ENCODE assay signal across 15 mouse cellular contexts in the genomic region with DNA sequence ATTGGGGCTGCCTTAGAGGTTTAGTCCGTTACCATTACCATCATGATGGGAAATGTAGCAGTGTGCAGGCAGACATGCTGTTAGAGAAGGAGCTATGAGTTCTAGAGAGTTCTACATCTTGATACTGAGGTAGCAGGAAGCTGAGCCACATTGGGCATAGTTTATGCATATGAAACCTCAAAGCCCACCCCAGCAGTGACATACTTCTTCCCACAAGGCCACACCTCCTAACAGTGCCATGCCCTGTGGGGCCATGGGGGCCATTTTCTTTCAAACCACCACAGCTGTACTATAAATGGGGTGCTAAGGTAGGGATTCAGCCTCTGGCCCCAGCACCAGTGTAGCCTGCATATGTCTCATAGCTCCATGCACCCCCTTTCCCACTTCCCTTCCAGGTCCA. TPM values are rescaled to one million over a fixed set of nuclear protein-coding genes. Genes with fewer than 3 reads are reported as not detected.
DNase-seq lines count a peak whose midpoint lies in the region; ATAC-seq and TF ChIP-seq lines count a peak whose summit lies in the region.
"Had no signal": no experiment of that assay in that cellular context is flagged by ENCODE, and none has a peak within 500 bp of the region (broad histone marks: within the 10 kb centered on the region; RNA-seq: fewer than 3 reads in every experiment).

No protein-coding gene starts in this region.

- ATAC-seq in heart, embryonic 12.5 days (ENCODE audit: insufficient number of reproducible peaks, low FRiP score): no peak
- no peak for ATAC-seq in G1E (ENCODE audit: extremely low read depth, insufficient number of reproducible peaks, low FRiP score, poor library complexity, severe bottlenecking)
- no peak for ATAC-seq in liver, embryonic 11.5 days (replicated peaks; ENCODE audit: low FRiP score)
- ATAC-seq in monocyte, adult 5-6 weeks (replicated peaks; ENCODE audit: insufficient number of reproducible peaks, low FRiP score, low TSS enrichment, poor library complexity, severe bottlenecking): no peak
- ATAC-seq: forebrain, embryonic 14.5 days had no signal

- H3K27me3 ChIP-seq in heart, embryonic 12.5 days (replicated peaks): no peaks in the 10 kb centered on the region
- no peaks in the 10 kb centered on the region for H3K27me3 ChIP-seq in G1E (ENCODE audit: insufficient read depth, low read length)
- H3K27me3 ChIP-seq in liver, embryonic 11.5 days (replicated peaks; ENCODE audit: control insufficient read depth, insufficient read depth, low read length): no peaks in the 10 kb centered on the region
- H3K27me3 ChIP-seq: embryonic facial prominence, embryonic 15.5 days had no signal

- peak overlapping the region; percentile 29; the same call in 1 of the 2 replicates for H3K9ac ChIP-seq in heart, embryonic 12.5 days
- H3K9ac ChIP-seq in liver, embryonic 11.5 days (ENCODE audit: low read depth, low read length): peak overlapping the region; percentile 51
- H3K9ac ChIP-seq: embryonic facial prominence, embryonic 15.5 days had no signal

- 87% methylated on average over 1 of the region's 1 CpGs for WGBS in heart, embryonic 12.5 days
- WGBS in liver, embryonic 11.5 days: 96% methylated on average over 1 of the region's 1 CpGs

- DNase-seq in heart, postnatal 4 days: no peak
- DNase-seq in G1E (ENCODE audit: low spot score): no peak
- DNase-seq in MEL-GATA-1-ER (ENCODE audit: extremely low read depth, low read depth): peak; percentile 50
- DNase-seq in liver, embryonic 11.5 days (ENCODE audit: low spot score): no peak
- DNase-seq in lung, postnatal 25 days (ENCODE audit: low spot score): no peak
- DNase-seq: cerebellum, adult 9-10 months; kidney, postnatal 4 days; lung, adult 18-20 months; lung, postnatal 36 days; midbrain, embryonic 14.5 days; thymus, postnatal 14 days had no signal

- no peak for TF ChIP-seq CTCF in G1E (IDR thresholded peaks at IDR 0.05; ENCODE audit: low read depth, low read length)

- peak overlapping the region; percentile 37 for H3K4me2 ChIP-seq in heart, embryonic 12.5 days
- peak overlapping the region; percentile 62 for H3K4me2 ChIP-seq in liver, embryonic 11.5 days
- H3K4me2 ChIP-seq: embryonic facial prominence, embryonic 15.5 days had no signal

- peaks cover 40% of the 10 kb centered on the region for H3K36me3 ChIP-seq in heart, embryonic 12.5 days
- H3K36me3 ChIP-seq in G1E (replicated peaks): peaks cover 96% of the 10 kb centered on the region
- H3K36me3 ChIP-seq in liver, embryonic 11.5 days (ENCODE audit: control insufficient read depth, insufficient read depth, low read length): peaks cover 11% of the 10 kb centered on the region; the same call in 1 of the 2 replicates

- peaks cover 35% of the 10 kb centered on the region for H3K4me1 ChIP-seq in heart, embryonic 12.5 days (replicated peaks)
- peaks cover 77% of the 10 kb centered on the region for H3K4me1 ChIP-seq in G1E (ENCODE audit: insufficient read depth, low read depth, low read length)
- H3K4me1 ChIP-seq in liver, embryonic 11.5 days (replicated peaks; ENCODE audit: control insufficient read depth, insufficient read depth, low read length): peaks cover 46% of the 10 kb centered on the region
- H3K4me1 ChIP-seq: embryonic facial prominence, embryonic 15.5 days had no signal

- peak overlapping the region; percentile 18; the same call in 1 of the 2 replicates for H3K4me3 ChIP-seq in heart, embryonic 12.5 days
- H3K4me3 ChIP-seq in G1E (ENCODE audit: low read depth, low read length): peak overlapping the region; percentile 72
- H3K4me3 ChIP-seq in liver, embryonic 11.5 days (ENCODE audit: low read depth, low read length): peak overlapping the region; percentile 29; the same call in 1 of the 2 replicates
- H3K4me3 ChIP-seq: embryonic facial prominence, embryonic 15.5 days had no signal

- no peaks in the 10 kb centered on the region for H3K9me3 ChIP-seq in heart, embryonic 12.5 days (replicated peaks)
- H3K9me3 ChIP-seq in G1E (replicated peaks): peaks cover 3% of the 10 kb centered on the region; the same call in 1 of the 2 replicates
- no peaks in the 10 kb centered on the region for H3K9me3 ChIP-seq in liver, embryonic 11.5 days (ENCODE audit: control insufficient read depth, low read length)
- H3K9me3 ChIP-seq: embryonic facial prominence, embryonic 15.5 days had no signal

- peak overlapping the region; percentile 62 for H3K27ac ChIP-seq in heart, embryonic 12.5 days (ENCODE audit: poor library complexity, severe bottlenecking)
- peak overlapping the region; percentile 90 for H3K27ac ChIP-seq in liver, embryonic 11.5 days (ENCODE audit: low read depth, low read length)
- H3K27ac ChIP-seq: embryonic facial prominence, embryonic 15.5 days had no signal

RNA-seq across cellular contexts. Expression of a gene that starts 21.6 kb away (rescaled TPM):
- polyA plus RNA-seq in heart, embryonic 12.5 days (2016; fragmentation: Nextera tagmentation; extraction: Ambion mirVana): 21.9 and 22.8 TPM in 2 replicates
- 10 to 100 TPM; 18.4 to 21.7 TPM for total RNA-seq in heart, postnatal 4 days (2021)
- total RNA-seq in G1E (2014; fragmentation: Nextera tagmentation) (17.3 and 19.3 TPM in 2 replicates), G1E (2017) (25.1 and 25.8 TPM in 2 replicates)
- polyA plus RNA-seq in G1E (2012): 34.8 and 42.5 TPM in 2 replicates
- 31.8 and 35.1 TPM in 2 replicates for polyA plus RNA-seq in liver, embryonic 11.5 days (2014; fragmentation: Nextera tagmentation; extraction: Ambion mirVana)
- 15.9 to 22.4 TPM (median 22.2 TPM) in 3 replicates for total RNA-seq in monocyte, adult 5-6 weeks (2017)

Comparison
In these comparisons a context has a peak if more than half of its experiments do, and no peak if none do; other contexts are left out.
1. H3K4me3 ChIP-seq: peak in every context shown above with its lines; median percentile 72 in G1E; 29 in liver, embryonic 11.5 days; 18 in heart, embryonic 12.5 days.